Mouse (Mus musculus): ENCODE data around the gene Ttc28. TPM values are rescaled to one million over a fixed set of nuclear protein-coding genes. Genes with fewer than 3 reads are reported as not detected.
"Not testable (repeated sequence)": the region's sequence is repeated elsewhere in the genome, so short reads cannot be mapped to it uniquely, and the experiment has no call there.

Gene Ttc28
- polyA plus RNA-seq, 1 experiment from 2014 or later = 9.0 TPM

DNA sequence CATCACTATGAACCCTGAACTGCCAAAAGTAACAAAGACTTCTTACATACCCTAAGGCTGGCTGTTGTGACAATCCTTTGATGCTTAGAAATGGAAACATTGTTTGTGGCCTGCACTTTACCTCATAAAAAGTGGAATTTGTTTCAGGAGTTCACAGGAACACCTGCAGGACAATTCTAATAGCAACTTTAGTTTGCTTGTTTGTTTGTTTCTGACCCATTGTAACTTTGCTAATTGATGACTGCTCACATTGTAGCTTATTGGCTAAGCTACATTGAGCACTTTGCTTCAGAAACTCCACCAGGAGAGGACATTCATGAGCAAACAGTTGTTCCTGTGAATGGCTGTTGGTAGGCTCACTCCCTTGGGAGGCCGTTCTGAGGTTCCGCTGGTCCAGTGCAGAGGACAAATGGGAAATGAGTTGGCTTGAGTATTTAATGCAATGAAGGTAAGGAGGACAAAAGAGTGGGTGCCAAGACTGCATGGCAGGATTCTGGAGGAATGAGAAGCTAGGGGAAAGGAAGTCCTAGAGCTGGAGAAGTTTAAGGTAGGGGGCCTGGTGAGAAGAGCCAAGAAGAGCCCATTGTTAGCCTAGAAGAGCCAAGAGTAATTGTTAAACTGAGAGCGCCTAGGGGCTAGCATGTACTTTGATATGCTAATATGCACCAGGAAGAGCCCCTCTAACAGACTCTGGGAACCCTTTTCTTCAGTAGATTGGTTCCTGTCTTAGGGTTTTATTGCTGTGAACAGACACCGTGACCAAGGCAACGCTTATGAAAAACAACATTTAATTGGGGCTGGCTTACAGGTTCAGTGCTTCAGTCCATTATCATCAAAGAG is 1.7 kb upstream of the Ttc28 start:
- Histone ChIP-seq H3K9ac (ENCODE audit: low read length) (no peak overlapping the region), H3K4me1 (ENCODE audit: control insufficient read depth, insufficient read depth, low read length) (no peaks in the 10 kb centered on the region), H3K4me2 (ENCODE audit: low read depth, low read length) (no peak overlapping the region), H3K9me3 (replicated peaks; ENCODE audit: control insufficient read depth, low read length) (no peaks in the 10 kb centered on the region), H3K27me3 (ENCODE audit: control insufficient read depth, insufficient read depth, low read length) (no peaks in the 10 kb centered on the region), H3K27ac (ENCODE audit: low read length) (no peak overlapping the region), H3K4me3 (replicated peaks; ENCODE audit: low read length) (no peak overlapping the region), H3K36me3 (ENCODE audit: control insufficient read depth, insufficient read depth, low read length) (no peaks in the 10 kb centered on the region)
- 92% methylated on average over 5 of the region's 5 CpGs for WGBS
- no peak for ATAC-seq (ENCODE audit: insufficient read depth, low FRiP score)

DNA sequence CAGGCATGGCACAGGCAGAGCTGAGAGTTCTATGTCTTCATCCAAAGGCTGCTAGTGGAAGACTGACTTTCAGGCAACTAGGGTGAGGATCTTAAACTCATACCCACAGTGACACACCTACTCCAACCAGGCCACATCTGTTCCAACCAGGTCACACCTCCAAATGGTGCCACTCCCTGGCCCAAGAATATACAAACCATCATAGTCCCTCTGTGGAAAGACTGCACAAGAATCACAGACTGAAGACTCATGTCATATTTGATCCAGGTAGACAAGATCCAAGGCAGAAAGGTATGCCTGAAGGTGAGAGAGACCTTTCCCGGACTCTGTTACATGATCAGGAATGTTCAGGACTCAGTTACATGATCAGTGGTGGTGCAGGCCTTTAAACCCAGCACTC is 1.1 kb upstream of the Ttc28 start:
- H3K27me3 ChIP-seq (ENCODE audit: control insufficient read depth, insufficient read depth, low read length); H3K4me2 ChIP-seq (ENCODE audit: low read depth, low read length); H3K4me3 ChIP-seq (replicated peaks; ENCODE audit: low read length); H3K36me3 ChIP-seq (ENCODE audit: control insufficient read depth, insufficient read depth, low read length); ATAC-seq (ENCODE audit: insufficient read depth, low FRiP score); H3K9me3 ChIP-seq (replicated peaks; ENCODE audit: control insufficient read depth, low read length); H3K4me1 ChIP-seq (ENCODE audit: control insufficient read depth, insufficient read depth, low read length); H3K9ac ChIP-seq (ENCODE audit: low read length); H3K27ac ChIP-seq (ENCODE audit: low read length): not testable (repeated sequence)
- 88% methylated on average over 1 of the region's 1 CpGs for WGBS

DNA sequence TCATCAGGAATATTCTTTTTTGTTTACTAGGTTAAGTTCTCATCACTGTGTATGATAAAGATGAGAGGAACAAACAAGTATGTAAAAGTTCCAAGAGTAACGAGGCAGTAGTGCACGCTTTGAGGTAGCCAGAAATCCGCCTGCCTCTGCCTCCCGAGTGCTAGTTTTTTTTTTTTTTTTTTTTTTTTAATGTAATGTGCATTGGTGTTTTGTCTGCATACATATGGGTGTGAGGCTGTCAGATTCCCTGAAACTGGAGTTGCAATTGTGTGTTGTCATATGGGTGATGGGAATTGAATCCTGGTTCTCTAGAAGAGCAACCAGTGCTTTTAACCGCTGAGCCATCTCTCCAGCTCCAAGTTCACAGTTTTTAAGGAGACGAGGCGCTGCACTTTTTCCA is 561 bp upstream of the Ttc28 start:
- Histone ChIP-seq H3K27me3 (ENCODE audit: control insufficient read depth, insufficient read depth, low read length) (no peaks in the 10 kb centered on the region), H3K4me1 (ENCODE audit: control insufficient read depth, insufficient read depth, low read length) (no peaks in the 10 kb centered on the region), H3K4me3 (replicated peaks; ENCODE audit: low read length) (peak overlapping the region; percentile 78), H3K9ac (ENCODE audit: low read length) (peak overlapping the region; percentile 87), H3K36me3 (ENCODE audit: control insufficient read depth, insufficient read depth, low read length) (no peaks in the 10 kb centered on the region), H3K27ac (ENCODE audit: low read length) (peak overlapping the region; percentile 68), H3K9me3 (replicated peaks; ENCODE audit: control insufficient read depth, low read length) (no peaks in the 10 kb centered on the region), H3K4me2 (ENCODE audit: low read depth, low read length) (peak overlapping the region; percentile 78)
- no peak for ATAC-seq (ENCODE audit: insufficient read depth, low FRiP score)
- 62% methylated on average over 7 of the region's 7 CpGs for WGBS

DNA sequence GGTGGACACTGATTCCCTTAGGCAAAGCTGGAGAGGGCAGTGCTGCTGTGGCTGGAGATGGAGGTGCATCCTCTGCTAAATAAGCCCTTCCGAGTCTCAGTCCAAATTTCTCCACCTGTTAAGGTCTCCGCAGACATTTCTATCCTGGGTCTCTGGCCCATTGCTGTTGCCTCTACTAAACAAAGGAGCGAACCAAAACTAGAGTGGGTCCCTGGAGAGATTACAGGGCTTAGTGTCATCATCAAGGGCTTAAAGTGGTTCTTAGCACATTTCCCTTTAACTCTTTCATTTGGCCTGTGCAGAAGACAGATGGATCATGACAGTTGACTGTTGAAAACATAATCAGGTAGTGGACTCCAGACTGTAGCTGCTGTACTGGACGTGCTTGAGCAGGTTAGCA is 9.0 kb downstream of the Ttc28 start:
- Histone ChIP-seq H3K9me3 (replicated peaks; ENCODE audit: control insufficient read depth, low read length) (no peaks in the 10 kb centered on the region), H3K27ac (ENCODE audit: low read length) (no peak overlapping the region), H3K36me3 (ENCODE audit: control insufficient read depth, insufficient read depth, low read length) (no peaks in the 10 kb centered on the region; the same call in 1 of the 2 replicates), H3K27me3 (ENCODE audit: control insufficient read depth, insufficient read depth, low read length) (no peaks in the 10 kb centered on the region), H3K4me2 (ENCODE audit: low read depth, low read length) (no peak overlapping the region), H3K9ac (ENCODE audit: low read length) (no peak overlapping the region), H3K4me1 (ENCODE audit: control insufficient read depth, insufficient read depth, low read length) (no peaks in the 10 kb centered on the region), H3K4me3 (replicated peaks; ENCODE audit: low read length) (no peak overlapping the region)
- WGBS = 87% methylated on average over 4 of the region's 4 CpGs
- ATAC-seq (ENCODE audit: insufficient read depth, low FRiP score) = no peak

DNA sequence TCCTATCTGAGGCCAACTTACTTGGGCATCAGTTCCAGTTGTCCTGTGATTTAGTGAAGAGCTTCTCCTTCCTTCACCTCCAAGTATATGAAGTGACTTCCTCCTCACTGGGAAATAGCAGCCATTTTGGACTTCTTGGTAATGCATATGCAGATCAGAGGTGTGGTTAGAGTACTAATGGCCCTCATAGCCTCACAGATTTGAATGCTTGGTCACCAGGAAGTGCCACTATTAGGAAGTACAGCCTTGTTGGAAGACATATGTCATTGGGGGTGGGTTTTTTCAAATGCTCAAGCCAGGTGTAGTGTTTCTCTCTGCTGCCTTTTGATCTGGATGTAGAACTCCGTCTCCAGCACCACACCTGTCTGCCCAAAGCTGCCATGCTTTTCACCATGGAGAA is 10.3 kb downstream of the Ttc28 start:
- Histone ChIP-seq H3K9me3 (replicated peaks; ENCODE audit: control insufficient read depth, low read length) (no peaks in the 10 kb centered on the region), H3K4me2 (ENCODE audit: low read depth, low read length) (no peak overlapping the region), H3K27ac (ENCODE audit: low read length) (no peak overlapping the region), H3K36me3 (ENCODE audit: control insufficient read depth, insufficient read depth, low read length) (no peaks in the 10 kb centered on the region; the same call in 1 of the 2 replicates), H3K27me3 (ENCODE audit: control insufficient read depth, insufficient read depth, low read length) (no peaks in the 10 kb centered on the region), H3K9ac (ENCODE audit: low read length) (no peak overlapping the region), H3K4me1 (ENCODE audit: control insufficient read depth, insufficient read depth, low read length) (no peaks in the 10 kb centered on the region), H3K4me3 (replicated peaks; ENCODE audit: low read length) (no peak overlapping the region)
- 72% methylated on average over 1 of the region's 1 CpGs for WGBS
- no peak for ATAC-seq (ENCODE audit: insufficient read depth, low FRiP score)

DNA sequence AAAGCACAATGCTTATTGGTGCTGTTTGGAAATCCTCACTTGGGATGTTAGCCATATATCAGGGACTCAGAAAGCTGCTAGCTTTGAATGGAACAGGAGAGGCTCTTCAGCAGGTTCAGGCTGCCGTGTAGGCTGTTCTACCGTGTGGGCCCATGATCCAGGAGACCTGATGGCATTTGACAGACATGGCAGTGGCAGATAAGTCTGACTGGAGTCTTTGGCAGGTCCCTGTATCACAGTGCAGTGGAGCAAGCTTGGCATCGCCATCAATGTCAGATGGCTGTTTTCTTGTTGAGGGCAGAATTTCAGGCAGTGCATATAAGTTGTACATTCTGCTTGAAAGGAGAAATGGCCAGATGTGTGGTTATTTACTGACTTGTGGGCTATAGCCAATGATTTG is 11.0 kb downstream of the Ttc28 start:
- H3K27me3 ChIP-seq (ENCODE audit: control insufficient read depth, insufficient read depth, low read length) = no peaks in the 10 kb centered on the region
- H3K4me1 ChIP-seq (ENCODE audit: control insufficient read depth, insufficient read depth, low read length) = no peaks in the 10 kb centered on the region
- no peak overlapping the region for H3K9ac ChIP-seq (ENCODE audit: low read length)
- H3K27ac ChIP-seq (ENCODE audit: low read length) = no peak overlapping the region
- no peak overlapping the region for H3K4me3 ChIP-seq (replicated peaks; ENCODE audit: low read length)
- no peaks in the 10 kb centered on the region for H3K9me3 ChIP-seq (replicated peaks; ENCODE audit: control insufficient read depth, low read length)
- no peaks in the 10 kb centered on the region; the same call in 1 of the 2 replicates for H3K36me3 ChIP-seq (ENCODE audit: control insufficient read depth, insufficient read depth, low read length)
- no peak overlapping the region for H3K4me2 ChIP-seq (ENCODE audit: low read depth, low read length)
- ATAC-seq (ENCODE audit: insufficient read depth, low FRiP score) = no peak
- WGBS = 87% methylated on average over 3 of the region's 3 CpGs

DNA sequence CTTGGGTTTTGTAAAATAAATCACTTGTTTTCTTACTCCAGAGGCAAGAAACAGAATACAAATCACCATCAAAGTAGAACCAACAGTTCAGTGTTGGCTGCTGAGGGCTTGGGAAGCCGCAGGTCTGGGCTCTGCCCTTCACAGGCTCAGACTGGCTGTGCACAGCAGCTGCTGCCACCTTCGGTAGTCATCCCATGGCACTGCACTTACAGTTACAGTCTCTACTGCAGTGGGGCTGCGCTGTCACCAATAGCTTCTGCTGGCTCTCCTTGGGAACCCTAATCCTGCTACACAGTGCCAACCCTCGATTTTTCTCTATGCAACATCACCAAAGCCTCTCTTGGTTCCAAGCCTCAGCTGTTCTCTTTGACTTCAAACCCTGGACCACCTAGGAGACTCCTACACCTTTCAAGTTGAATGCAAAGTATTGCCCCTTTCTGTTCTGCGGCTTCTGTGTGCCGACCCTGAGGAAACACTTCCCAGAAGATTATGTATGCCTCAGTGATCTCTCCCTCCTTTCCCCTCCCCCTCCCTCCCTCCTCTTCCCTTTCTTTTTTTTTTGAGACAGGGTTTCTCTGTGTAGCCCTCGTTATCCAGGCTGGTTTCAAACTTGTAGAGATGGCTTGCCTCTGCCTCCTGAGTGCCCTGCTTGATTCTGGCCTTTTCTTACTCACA is 17.6 kb downstream of the Ttc28 start:
- no peak for ATAC-seq (ENCODE audit: insufficient read depth, low FRiP score)
- Histone ChIP-seq H3K9ac (ENCODE audit: low read length) (no peak overlapping the region), H3K4me1 (ENCODE audit: control insufficient read depth, insufficient read depth, low read length) (no peaks in the 10 kb centered on the region), H3K36me3 (ENCODE audit: control insufficient read depth, insufficient read depth, low read length) (no peaks in the 10 kb centered on the region; the same call in 1 of the 2 replicates), H3K4me3 (replicated peaks; ENCODE audit: low read length) (no peak overlapping the region), H3K27me3 (ENCODE audit: control insufficient read depth, insufficient read depth, low read length) (no peaks in the 10 kb centered on the region), H3K9me3 (replicated peaks; ENCODE audit: control insufficient read depth, low read length) (no peaks in the 10 kb centered on the region), H3K4me2 (ENCODE audit: low read depth, low read length) (no peak overlapping the region), H3K27ac (ENCODE audit: low read length) (no peak overlapping the region)
- WGBS = 64% methylated on average over 7 of the region's 7 CpGs

DNA sequence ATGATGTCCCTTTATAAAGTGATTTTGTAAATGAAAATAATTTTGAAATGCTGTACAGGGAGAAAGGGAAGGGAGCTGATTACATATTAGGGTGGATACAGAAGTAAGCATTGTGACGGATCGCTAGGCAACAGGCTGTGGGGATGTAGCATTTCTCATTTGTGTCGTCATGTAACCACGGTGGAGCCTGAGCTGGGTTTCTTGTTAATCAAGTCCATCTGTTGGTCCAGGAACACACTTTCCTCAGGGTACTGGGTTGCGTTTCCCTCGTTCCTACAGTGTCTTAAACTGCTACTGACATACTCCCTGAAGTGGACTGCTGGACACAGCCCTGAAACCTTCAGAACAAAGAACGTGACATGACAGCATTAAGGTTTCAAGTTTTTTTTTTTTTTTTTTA is 18.6 kb downstream of the Ttc28 start:
- H3K4me1 ChIP-seq (ENCODE audit: control insufficient read depth, insufficient read depth, low read length) = no peaks in the 10 kb centered on the region
- H3K9ac ChIP-seq (ENCODE audit: low read length) = no peak overlapping the region
- no peaks in the 10 kb centered on the region for H3K27me3 ChIP-seq (ENCODE audit: control insufficient read depth, insufficient read depth, low read length)
- WGBS = 71% methylated on average over 7 of the region's 7 CpGs
- H3K27ac ChIP-seq (ENCODE audit: low read length) = no peak overlapping the region
- H3K4me3 ChIP-seq (replicated peaks; ENCODE audit: low read length) = no peak overlapping the region
- no peak overlapping the region for H3K4me2 ChIP-seq (ENCODE audit: low read depth, low read length)
- no peaks in the 10 kb centered on the region; the same call in 1 of the 2 replicates for H3K36me3 ChIP-seq (ENCODE audit: control insufficient read depth, insufficient read depth, low read length)
- no peak for ATAC-seq (ENCODE audit: insufficient read depth, low FRiP score)
- no peaks in the 10 kb centered on the region for H3K9me3 ChIP-seq (replicated peaks; ENCODE audit: control insufficient read depth, low read length)

DNA sequence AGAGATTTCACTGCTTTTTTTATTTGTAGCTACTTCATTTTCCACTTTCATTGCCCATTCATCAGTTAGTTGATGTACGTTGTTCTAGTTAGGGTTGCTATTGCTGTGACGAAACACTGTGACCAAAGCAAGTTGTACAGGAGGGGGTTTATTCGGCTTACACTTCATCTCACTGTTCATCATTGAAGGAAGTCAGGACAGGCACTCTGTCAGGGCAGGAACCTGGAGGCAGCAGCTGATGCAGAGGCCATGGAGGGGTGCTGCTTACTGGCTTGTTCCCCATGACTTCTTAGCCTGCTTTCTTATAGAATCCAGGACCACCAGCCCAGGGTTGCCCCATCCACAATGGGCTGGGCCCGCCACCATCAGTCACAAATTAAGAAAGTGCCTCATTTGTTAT is 19.2 kb downstream of the Ttc28 start:
- H3K9ac ChIP-seq (ENCODE audit: low read length) = no peak overlapping the region
- H3K4me1 ChIP-seq (ENCODE audit: control insufficient read depth, insufficient read depth, low read length) = no peaks in the 10 kb centered on the region
- no peak overlapping the region for H3K27ac ChIP-seq (ENCODE audit: low read length)
- no peak overlapping the region for H3K4me2 ChIP-seq (ENCODE audit: low read depth, low read length)
- H3K36me3 ChIP-seq (ENCODE audit: control insufficient read depth, insufficient read depth, low read length) = no peaks in the 10 kb centered on the region
- 93% methylated on average over 4 of the region's 4 CpGs for WGBS
- H3K4me3 ChIP-seq (replicated peaks; ENCODE audit: low read length) = no peak overlapping the region
- H3K9me3 ChIP-seq (replicated peaks; ENCODE audit: control insufficient read depth, low read length) = no peaks in the 10 kb centered on the region
- ATAC-seq (ENCODE audit: insufficient read depth, low FRiP score) = no peak
- H3K27me3 ChIP-seq (ENCODE audit: control insufficient read depth, insufficient read depth, low read length) = no peaks in the 10 kb centered on the region
